Mouse (Mus musculus) G1E (cell line): ENCODE data around the gene Mvk. TPM values are rescaled to one million over a fixed set of nuclear protein-coding genes. Genes with fewer than 3 reads are reported as not detected.

ENCODE experiments used
- ATAC-seq: 2 replicates; pipeline ENCODE4 v1.8.0; 2016; ENCODE audit warnings: mild to moderate bottlenecking; ENCODE audit not compliant: insufficient number of reproducible peaks, poor library complexity, low FRiP score, severe bottlenecking; ENCODE audit errors: extremely low read depth
- DNase-seq: peaks from one replicate; pipeline ENCODE4 v3.0.0; 2012; ENCODE audit warnings: low spot score
- H3K27me3 ChIP-seq: 2 replicates; pipeline ENCODE4 v1.6.1; 2012; ENCODE audit warnings: mild to moderate bottlenecking, low read length, inconsistent platforms; ENCODE audit not compliant: insufficient read depth
- H3K36me3 ChIP-seq: replicated peaks from 2 replicates; pipeline ENCODE3; 2012; ENCODE audit warnings: mild to moderate bottlenecking, inconsistent platforms
- H3K4me1 ChIP-seq: 2 replicates; pipeline ENCODE4 v1.6.1; 2012; ENCODE audit warnings: low read depth, low read length, inconsistent platforms, mixed read lengths; ENCODE audit not compliant: insufficient read depth
- H3K4me3 ChIP-seq: 2 replicates; pipeline ENCODE4 v1.5.1; 2012; ENCODE audit warnings: low read depth, mild to moderate bottlenecking, inconsistent platforms, low read length, moderate library complexity, mixed read lengths
- H3K9me3 ChIP-seq: replicated peaks from 2 replicates; pipeline ENCODE4 v1.6.1; 2012; ENCODE audit warnings: inconsistent platforms
- CTCF ChIP-seq: IDR thresholded peaks from 2 replicates; pipeline ENCODE4 v1.5.1; 2012; ENCODE audit warnings: low read depth, low read length, inconsistent platforms, mixed read lengths
- GATA1 ChIP-seq: IDR thresholded peaks from 2 replicates; pipeline ENCODE4 v1.6.1; 2012; ENCODE audit warnings: borderline replicate concordance, low read length, inconsistent platforms, mixed read lengths
- GATA2 ChIP-seq: IDR thresholded peaks from 2 replicates; pipeline ENCODE4 v1.6.1; 2012; ENCODE audit warnings: low read depth, low read length, inconsistent platforms, borderline replicate concordance
- POLR2AphosphoS5 ChIP-seq: IDR thresholded peaks from 2 replicates; pipeline ENCODE4 v1.6.1; 2012; ENCODE audit warnings: low read depth, low read length, inconsistent platforms; ENCODE audit not compliant: insufficient replicate concordance
- TAL1 ChIP-seq: conservative IDR thresholded peaks from 2 replicates; pipeline ENCODE4 v1.6.1; 2012; ENCODE audit warnings: low read depth, low read length, inconsistent platforms, mixed read lengths
- polyA plus RNA-seq: library from polyadenylated mRNA; stranded (reverse); fragments of >175 nt; gene quantifications from 2 replicates; pipeline ENCODE4 v1.2.3, GENCODE M21; 2012
- total RNA-seq, 2 experiments: library from RNA; stranded (forward) in 1 of 2; stranded (reverse) in 1 of 2; fragments of 200-1000 nt in 1 of 2; fragments of >200 nt in 1 of 2; fragmentation: Nextera tagmentation in 1 of 2; gene quantifications; 2 replicates each; pipeline ENCODE4 v1.2.3; 2014 to 2017

Mvk gene
- total and polyA plus RNA-seq, 3 experiments = 6.4 to 32.6 (median 23.4) TPM

DNA sequence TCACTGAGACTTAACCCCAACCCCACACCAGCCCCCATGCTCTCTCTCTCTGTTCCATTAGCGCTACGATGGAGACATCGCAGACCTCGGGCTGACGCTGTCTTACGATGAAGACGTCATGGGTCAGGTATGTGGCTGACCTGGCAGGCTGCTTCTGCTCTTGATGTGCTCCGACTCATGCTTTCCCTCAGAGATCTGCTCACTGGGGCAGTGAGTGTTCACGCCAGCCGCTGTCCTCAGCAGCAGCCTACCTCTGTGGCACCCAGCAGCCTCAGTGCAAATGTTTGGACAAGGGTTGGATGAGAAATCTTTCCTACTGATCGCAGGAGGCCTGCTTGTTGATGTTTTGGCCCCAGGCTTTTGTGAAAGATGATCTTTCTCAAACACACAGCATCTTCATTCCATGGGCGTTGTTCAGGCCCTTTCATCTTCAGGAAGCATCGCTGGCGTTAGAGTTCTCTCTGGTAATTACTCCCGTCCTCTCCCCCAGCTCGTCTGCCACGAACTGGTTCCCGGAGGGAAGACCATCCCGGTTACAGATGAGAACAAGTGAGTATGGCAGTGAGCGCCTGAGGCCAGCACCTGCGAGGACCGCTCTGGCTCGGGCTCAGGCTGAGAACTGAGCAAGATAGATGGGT lies 31.6 kb upstream of the Mvk start:
- Histone ChIP-seq H3K4me3 (no peak overlapping the region), H3K36me3 (peaks cover 99% of the 10 kb centered on the region), H3K4me1 (no peaks in the 10 kb centered on the region), H3K27me3 (no peaks in the 10 kb centered on the region; the same call in 1 of the 2 replicates), H3K9me3 (no peaks in the 10 kb centered on the region)
- no peak for ATAC-seq
- DNase-seq = no peak
- TF ChIP-seq GATA2 (no peak), POLR2AphosphoS5 (no peak), TAL1 (no peak), CTCF (no peak), GATA1 (no peak)

DNA sequence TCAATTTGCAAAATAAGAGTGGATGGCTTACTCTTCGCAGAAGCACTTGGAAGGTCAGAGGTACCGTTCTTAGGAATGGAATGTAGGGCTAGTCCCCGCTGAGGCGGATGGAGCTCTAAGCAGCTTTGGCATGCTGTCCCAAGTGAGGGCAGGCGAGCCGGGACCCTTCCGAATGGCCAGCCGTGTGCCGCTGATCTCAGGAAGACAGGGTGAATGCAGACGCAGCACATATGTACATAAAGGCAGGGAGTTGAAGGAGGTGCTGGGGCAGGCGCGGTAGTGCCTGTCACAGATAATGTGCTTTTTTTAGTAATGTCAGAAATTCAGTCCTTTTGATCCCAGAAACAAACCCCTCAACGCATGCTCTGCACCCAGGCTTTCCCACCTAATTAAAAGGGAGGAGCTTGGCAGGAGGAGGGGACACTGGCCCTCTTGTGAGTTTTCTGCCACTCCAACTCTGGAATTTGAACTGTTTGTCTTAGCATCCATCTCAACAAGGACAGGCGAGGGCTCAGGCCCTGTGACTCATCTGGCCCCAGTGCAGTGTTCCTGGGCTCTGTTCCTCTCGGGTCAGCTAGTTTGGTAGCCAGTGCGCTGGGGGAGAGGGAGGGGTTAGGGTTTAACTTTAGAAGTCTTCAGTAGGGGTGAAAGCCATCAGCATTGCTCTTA lies 30.9 kb upstream of the Mvk start:
- H3K27me3 ChIP-seq = no peaks in the 10 kb centered on the region; the same call in 1 of the 2 replicates
- no peak for DNase-seq
- no peaks in the 10 kb centered on the region for H3K4me1 ChIP-seq
- no peak for ATAC-seq
- no peaks in the 10 kb centered on the region for H3K9me3 ChIP-seq
- peaks cover 99% of the 10 kb centered on the region for H3K36me3 ChIP-seq
- no peak for TF ChIP-seq GATA2
- TF ChIP-seq CTCF = no peak
- no peak for TF ChIP-seq GATA1
- TF ChIP-seq TAL1 = no peak
- TF ChIP-seq POLR2AphosphoS5 = no peak
- no peak overlapping the region for H3K4me3 ChIP-seq

DNA sequence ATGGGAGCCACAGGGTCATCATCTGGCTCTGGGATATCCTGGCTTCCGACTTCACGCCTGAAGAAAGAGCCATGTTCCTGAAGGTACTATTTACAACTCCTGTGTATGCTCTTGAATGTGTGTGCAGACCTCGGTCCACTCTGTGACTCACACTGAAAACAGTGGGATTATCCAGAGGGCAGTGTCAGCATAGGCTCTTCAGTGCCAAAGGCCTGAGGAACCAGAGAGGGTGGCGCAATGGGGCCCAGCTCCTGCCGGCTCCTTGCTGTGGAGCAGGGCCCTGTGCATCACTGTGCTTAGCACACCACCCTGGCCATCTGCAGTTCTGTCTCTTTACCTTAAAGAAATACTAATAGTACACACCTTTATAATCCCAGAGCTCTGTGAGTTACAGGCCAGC lies 28.5 kb upstream of the Mvk start:
- DNase-seq (no peak), ATAC-seq (no peak)
- Histone ChIP-seq H3K36me3 (peaks cover 99% of the 10 kb centered on the region), H3K4me3 (no peak overlapping the region), H3K9me3 (no peaks in the 10 kb centered on the region), H3K27me3 (no peaks in the 10 kb centered on the region; the same call in 1 of the 2 replicates), H3K4me1 (no peaks in the 10 kb centered on the region)
- no peak for TF ChIP-seq POLR2AphosphoS5
- no peak for TF ChIP-seq GATA2
- no peak for TF ChIP-seq TAL1
- TF ChIP-seq CTCF = no peak
- no peak for TF ChIP-seq GATA1

DNA sequence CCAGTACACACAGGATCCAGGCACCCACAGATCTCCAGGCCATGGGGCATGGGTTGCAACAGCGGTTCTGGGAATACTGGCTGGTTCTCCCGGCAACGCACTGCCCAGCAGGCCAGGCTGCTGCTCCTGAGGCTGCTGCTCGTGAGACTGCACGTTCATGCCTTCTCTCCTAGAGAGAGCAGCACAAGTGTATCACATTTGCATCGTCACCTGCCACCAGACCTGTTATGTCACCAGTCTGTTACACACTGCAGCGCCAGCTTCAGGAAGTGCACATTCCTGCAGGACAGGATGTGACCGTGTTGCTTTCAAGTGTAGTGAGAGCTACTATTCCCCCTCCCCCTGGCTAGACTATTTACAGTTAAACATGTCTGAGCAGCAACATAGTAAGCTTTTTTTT lies 27.2 kb upstream of the Mvk start:
- Histone ChIP-seq H3K36me3 (peaks cover 99% of the 10 kb centered on the region), H3K9me3 (no peaks in the 10 kb centered on the region), H3K4me1 (no peaks in the 10 kb centered on the region), H3K4me3 (no peak overlapping the region), H3K27me3 (no peaks in the 10 kb centered on the region; the same call in 1 of the 2 replicates)
- no peak for TF ChIP-seq GATA2
- no peak for TF ChIP-seq TAL1
- TF ChIP-seq CTCF = no peak
- no peak for TF ChIP-seq POLR2AphosphoS5
- no peak for TF ChIP-seq GATA1
- ATAC-seq = no peak
- DNase-seq = no peak

DNA sequence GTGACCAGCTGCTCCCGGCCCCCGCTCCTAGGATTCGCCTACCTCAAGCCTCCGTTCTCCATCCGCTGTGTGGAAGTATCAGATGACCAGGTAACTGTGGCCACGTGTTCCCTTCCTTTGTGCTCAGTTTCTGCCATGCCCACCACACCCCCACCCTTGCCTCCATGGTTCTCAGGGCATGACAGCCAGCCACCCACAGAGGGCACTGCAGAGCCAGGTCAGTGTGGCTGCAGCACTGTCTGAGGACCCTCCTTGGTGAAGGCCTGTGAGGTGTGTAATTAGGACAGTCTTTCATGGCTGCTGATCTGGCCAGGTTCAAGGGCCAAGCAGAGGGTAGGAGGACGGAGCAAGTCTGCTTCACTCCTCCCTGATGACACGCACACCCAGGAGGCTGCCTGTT lies 25.5 kb upstream of the Mvk start:
- H3K4me1 ChIP-seq = no peaks in the 10 kb centered on the region
- H3K4me3 ChIP-seq = no peak overlapping the region
- no peak for DNase-seq
- no peaks in the 10 kb centered on the region for H3K9me3 ChIP-seq
- H3K36me3 ChIP-seq = peaks cover 94% of the 10 kb centered on the region
- peaks cover 2% of the 10 kb centered on the region; the same call in 1 of the 2 replicates for H3K27me3 ChIP-seq
- no peak for TF ChIP-seq GATA2
- no peak for TF ChIP-seq CTCF
- TF ChIP-seq TAL1 = no peak
- no peak for TF ChIP-seq GATA1
- no peak for TF ChIP-seq POLR2AphosphoS5
- ATAC-seq = no peak

DNA sequence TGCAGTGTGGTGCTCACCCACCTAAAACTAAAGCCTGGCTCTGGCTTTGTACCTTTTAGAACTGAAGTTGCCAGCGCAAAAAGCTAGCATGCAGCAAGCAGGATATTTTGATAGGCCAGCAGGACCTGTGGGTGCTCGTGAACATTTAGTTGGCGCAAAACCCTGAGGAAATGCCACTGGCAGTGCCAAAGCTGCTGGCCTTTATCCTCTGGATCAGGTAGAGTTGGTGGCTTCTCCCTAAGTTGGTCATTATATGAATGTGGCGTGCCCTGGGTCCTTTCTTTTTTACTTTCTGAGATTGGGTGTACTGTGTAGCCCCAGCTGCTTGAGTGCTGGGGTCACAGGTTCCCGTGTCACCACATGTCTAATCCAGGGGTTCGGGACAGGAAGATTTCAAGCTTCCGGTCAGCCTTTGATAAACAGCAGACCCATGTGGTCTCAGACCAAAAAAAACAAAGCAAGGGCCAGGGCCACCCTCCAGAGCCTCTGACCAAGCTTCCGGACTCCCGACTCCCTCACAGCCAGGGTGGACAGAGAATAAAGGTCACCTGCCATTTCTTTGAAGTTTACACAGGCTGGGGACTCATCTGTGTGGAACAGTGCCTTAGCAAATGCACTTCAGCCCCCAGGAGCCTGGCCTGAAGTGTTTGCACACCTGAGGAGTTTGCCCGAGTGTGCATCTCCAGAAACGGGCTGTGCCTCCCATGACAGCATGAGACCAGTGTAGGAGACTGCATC lies 22.3 kb upstream of the Mvk start:
- no peak overlapping the region for H3K4me3 ChIP-seq
- H3K27me3 ChIP-seq = peaks cover 16% of the 10 kb centered on the region; the same call in 1 of the 2 replicates
- no peaks in the 10 kb centered on the region for H3K4me1 ChIP-seq
- ATAC-seq = no peak
- no peaks in the 10 kb centered on the region for H3K9me3 ChIP-seq
- peaks cover 62% of the 10 kb centered on the region for H3K36me3 ChIP-seq
- TF ChIP-seq CTCF (no peak), POLR2AphosphoS5 (no peak)
- DNase-seq = no peak
